Mouse (Mus musculus) cerebellum, adult 11-12 months (tissue): ENCODE data around the gene Mok.

Source experiments
- DNase-seq: peaks from one replicate; pipeline ENCODE4 v3.0.0; 2022

The Mok gene

GRCm38 (mm10) chr12:110806301-110806970, 34.3 kb downstream of the Mok start:
- no peak for DNase-seq

GRCm38 (mm10) chr12:110804261-110804660, 36.5 kb downstream of the Mok start:
- DNase-seq = peak; percentile 33

GRCm38 (mm10) chr12:110802674-110803297, 38.0 kb downstream of the Mok start:
- no peak for DNase-seq

- DNase-seq = no peak
Observed at GRCm38 (mm10) chr12:110801876-110802464, 38.8 kb downstream of the Mok start.

GRCm38 (mm10) chr12:110799226-110799625, 41.5 kb downstream of the Mok start:
- no peak for DNase-seq

GRCm38 (mm10) chr12:110797842-110798431, 42.8 kb downstream of the Mok start:
- no peak for DNase-seq

- no peak for DNase-seq
Observed at GRCm38 (mm10) chr12:110797202-110797601, 43.5 kb downstream of the Mok start.

- no peak for DNase-seq
Observed at GRCm38 (mm10) chr12:110796748-110797147, 44.0 kb downstream of the Mok start.

GRCm38 (mm10) chr12:110795035-110795434, 45.7 kb downstream of the Mok start:
- DNase-seq = no peak

- DNase-seq = no peak
Observed at GRCm38 (mm10) chr12:110791026-110791425, 49.7 kb downstream of the Mok start.

GRCm38 (mm10) chr12:110790580-110790979, 50.2 kb downstream of the Mok start:
- DNase-seq = no peak

GRCm38 (mm10) chr12:110786243-110786642, 54.5 kb downstream of the Mok start:
- peak; percentile 84 for DNase-seq

GRCm38 (mm10) chr12:110784211-110784610, 56.5 kb downstream of the Mok start:
- DNase-seq = no peak

GRCm38 (mm10) chr12:110782278-110782677, 58.5 kb downstream of the Mok start:
- DNase-seq = no peak

GRCm38 (mm10) chr12:110781181-110781580, 59.6 kb downstream of the Mok start:
- DNase-seq = peak; percentile 34

GRCm38 (mm10) chr12:110779296-110779695, 61.4 kb downstream of the Mok start:
- no peak for DNase-seq

- no peak for DNase-seq
Observed at GRCm38 (mm10) chr12:110777853-110778252, 62.9 kb downstream of the Mok start.

GRCm38 (mm10) chr12:110775628-110776426, 64.9 kb downstream of the Mok start:
- DNase-seq = no peak

GRCm38 (mm10) chr12:110771961-110772360, 68.8 kb downstream of the Mok start:
- no peak for DNase-seq

- no peak for DNase-seq
Observed at GRCm38 (mm10) chr12:110770479-110771247, 70.1 kb downstream of the Mok start.

- no peak for DNase-seq
Observed at GRCm38 (mm10) chr12:110769660-110770297, 71.0 kb downstream of the Mok start.

GRCm38 (mm10) chr12:110768562-110768961, 72.2 kb downstream of the Mok start:
- DNase-seq = no peak
